Mouse (Mus musculus): ENCODE measurements at regions not wholly inside any gene's neighbourhood (a gene's known extent, or its start where the extent isn't known, plus 50 kb on each side); places are given as distances from the start of the nearest gene placed in this dataset.

- TF ChIP-seq CTCF (IDR thresholded peaks at IDR 0.05; ENCODE audit: low read depth, low read length) = no peak
- TF ChIP-seq GATA1 (IDR thresholded peaks at IDR 0.05; ENCODE audit: borderline replicate concordance, low read length) = no peak
- TF ChIP-seq TAL1 (conservative IDR thresholded peaks at IDR 0.05; ENCODE audit: low read depth, low read length) = no peak
- no peak for TF ChIP-seq GATA2 (IDR thresholded peaks at IDR 0.05; ENCODE audit: borderline replicate concordance, low read depth, low read length)
- TF ChIP-seq POLR2AphosphoS5 (IDR thresholded peaks at IDR 0.05; ENCODE audit: insufficient replicate concordance, low read depth, low read length) = no peak
Observed at GRCm38 (mm10) chr8:103019121-103019520, 233.7 kb upstream of the Cdh11 start.

Measured in G1E (cell line).